Mouse (Mus musculus) embryonic stem cell, embryonic (primary cell): ENCODE measurements around the gene Clec2i.
"Not testable (repeated sequence)": the region's sequence is repeated elsewhere in the genome, so short reads cannot be mapped to it uniquely, and the experiment has no call there.

Experiments
- CTCF ChIA-PET, 4 experiments: fragments of 300-600 bp in 2 of 4; fragments of 350-600 bp in 2 of 4; sonication (Branson Sonifier 250); formaldehyde crosslinking; loops; one replicate each; lab custom pipeline; 2022; ENCODE audit warnings: inconsistent platforms in 2 of 4; lab: Charles Lee
- POLR2A ChIA-PET, 4 experiments: fragments of 300-600 bp in 2 of 4; fragments of 350-600 bp in 2 of 4; sonication (Branson Sonifier 250); formaldehyde crosslinking; loops; one replicate each; lab custom pipeline; 2022; ENCODE audit warnings: antibody characterized with exemption in 4 of 4, inconsistent platforms in 1 of 4; lab: Charles Lee

The Clec2i gene

GRCm38 (mm10) chr6:128887091-128887790 is at the start of gene Clec2i:
Gene Clec2i, plus strand, starts transcription at chr6:128887588.
- CTCF ChIA-PET, POLR2A ChIA-PET: not testable (repeated sequence)

- CTCF ChIA-PET, result interaction anchor here in 2 of 4 experiments (0.7 to 1.5 kb wide), 5 partner anchors 18 to 72 kb away, joined by 3 to 5 read pairs (median 4); no protein-coding TSS in a partner anchor
- POLR2A ChIA-PET, result interaction anchor here in 3 of 4 experiments (0.6 to 1.2 kb wide), 8 partner anchors 10 to 696 kb away, joined by 3 to 6 read pairs (median 4); no protein-coding TSS in a partner anchor
These were observed 48.8 kb upstream of the Clec2i start for GRCm38 (mm10) chr6:128838342-128839265.

- CTCF ChIA-PET, result interaction anchor here in 1 of 4 experiments (1.5 to 1.9 kb wide), 2 partner anchors 34 to 36 kb away, joined by 4 to 7 read pairs; no protein-coding TSS in a partner anchor
- POLR2A ChIA-PET, result interaction anchor here in 2 of 4 experiments (0.6 to 0.7 kb wide), 3 partner anchors 30 to 474 kb away, joined by 3 to 4 read pairs (median 4); no protein-coding TSS in a partner anchor
These were observed 48.1 kb upstream of the Clec2i start for GRCm38 (mm10) chr6:128839266-128839771.

GRCm38 (mm10) chr6:128839921-128840320 is 47.5 kb upstream of the Clec2i start:
- ChIA-PET POLR2A (interaction anchor here in 2 of 4 experiments (0.6 to 1.2 kb wide), 3 partner anchors 29 to 474 kb away, joined by 3 to 4 read pairs (median 4); no protein-coding TSS in a partner anchor), CTCF (interaction anchor here in 3 of 4 experiments (0.6 to 1.9 kb wide), 4 partner anchors 34 to 183 kb away, joined by 3 to 7 read pairs (median 4); no protein-coding TSS in a partner anchor)

- ChIA-PET POLR2A (interaction anchor here in 2 of 4 experiments (0.7 to 1.2 kb wide), 2 partner anchors 27 to 77 kb away, joined by 4 read pairs; no protein-coding TSS in a partner anchor), CTCF (interaction anchor here in 2 of 4 experiments (0.8 to 1.9 kb wide), 2 partner anchors 37 to 38 kb away, joined by 3 to 7 read pairs; no protein-coding TSS in a partner anchor)
These were observed 46.7 kb upstream of the Clec2i start for GRCm38 (mm10) chr6:128840669-128841068.

GRCm38 (mm10) chr6:128841327-128842089 is 45.9 kb upstream of the Clec2i start:
- ChIA-PET CTCF (interaction anchor here in 2 of 4 experiments (1.9 to 2.5 kb wide), 2 partner anchors 38 to 75 kb away, joined by 7 to 9 read pairs; no protein-coding TSS in a partner anchor), POLR2A (interaction anchor here in 3 of 4 experiments (0.7 to 1.6 kb wide), 4 partner anchors 10 to 692 kb away, joined by 3 to 4 read pairs (median 3); partner anchors contain the start of gene Gabarapl1 (in 1 of the 3))

- ChIA-PET CTCF (interaction anchor here in 2 of 4 experiments (0.9 to 2.5 kb wide), 6 partner anchors 37 to 413 kb away, joined by 4 to 13 read pairs (median 5); no protein-coding TSS in a partner anchor), POLR2A (interaction anchor here in 2 of 4 experiments (0.6 to 1.9 kb wide), 13 partner anchors 9 to 691 kb away, joined by 3 to 7 read pairs (median 3); partner anchors contain the start of genes Gabarapl1 (in 1 of the 2), Gm44511 (in 1 of the 2) and Klrb1b (in 1 of the 2))
These were observed 44.9 kb upstream of the Clec2i start for GRCm38 (mm10) chr6:128842356-128842944.

GRCm38 (mm10) chr6:128842945-128843478 is 44.4 kb upstream of the Clec2i start:
- CTCF ChIA-PET, result interaction anchor here in 2 of 4 experiments (0.9 to 2.5 kb wide), 6 partner anchors 37 to 412 kb away, joined by 4 to 13 read pairs (median 5); no protein-coding TSS in a partner anchor
- POLR2A ChIA-PET, result interaction anchor here in 2 of 4 experiments (0.6 to 1.9 kb wide), 13 partner anchors 9 to 690 kb away, joined by 3 to 7 read pairs (median 3); partner anchors contain the start of genes Gabarapl1 (in 1 of the 2), Gm44511 (in 1 of the 2) and Klrb1b (in 1 of the 2)

GRCm38 (mm10) chr6:128843479-128843992 is 43.9 kb upstream of the Clec2i start:
- ChIA-PET POLR2A (interaction anchor here in 2 of 4 experiments (0.8 to 1.9 kb wide), 9 partner anchors 15 to 109 kb away, joined by 3 to 7 read pairs (median 3); partner anchors contain the start of genes Gm44511 (in 1 of the 2) and Klrb1b (in 1 of the 2)), CTCF (interaction anchor here in 2 of 4 experiments (1.2 to 2.5 kb wide), 6 partner anchors 38 to 412 kb away, joined by 3 to 13 read pairs (median 5); no protein-coding TSS in a partner anchor)

- POLR2A ChIA-PET, result interaction anchor here in 1 of 4 experiments (1.3 to 1.4 kb wide), 2 partner anchors 39 to 77 kb away, joined by 3 read pairs; no protein-coding TSS in a partner anchor
- CTCF ChIA-PET, result interaction anchor here in 2 of 4 experiments (1.2 to 2.7 kb wide), 8 partner anchors 39 to 411 kb away, joined by 3 to 21 read pairs (median 9); no protein-coding TSS in a partner anchor
These were observed 43.3 kb upstream of the Clec2i start for GRCm38 (mm10) chr6:128844131-128844530.

GRCm38 (mm10) chr6:128844586-128845080 is 42.8 kb upstream of the Clec2i start:
- CTCF ChIA-PET, result interaction anchor here (0.7 to 2.7 kb wide), 28 partner anchors 10 to 411 kb away, joined by 3 to 21 read pairs (median 5); no protein-coding TSS in a partner anchor
- POLR2A ChIA-PET, result interaction anchor here in 2 of 4 experiments (0.8 to 1.4 kb wide), 7 partner anchors 9 to 393 kb away, joined by 3 to 4 read pairs (median 3); no protein-coding TSS in a partner anchor

GRCm38 (mm10) chr6:128845319-128845979 is 41.9 kb upstream of the Clec2i start:
- POLR2A ChIA-PET, result interaction anchor here in 2 of 4 experiments (0.7 to 1.4 kb wide), 11 partner anchors 8 to 1734 kb away, joined by 3 to 5 read pairs (median 3); no protein-coding TSS in a partner anchor
- CTCF ChIA-PET, result interaction anchor here (0.5 to 2.7 kb wide), 39 partner anchors 9 to 511 kb away, joined by 3 to 21 read pairs (median 5); partner anchors contain the start of gene Klrb1 (in 1 of the 4)

GRCm38 (mm10) chr6:128845998-128846542 is 41.3 kb upstream of the Clec2i start:
- POLR2A ChIA-PET, result interaction anchor here in 2 of 4 experiments (0.7 to 0.9 kb wide), 4 partner anchors 11 to 1734 kb away, joined by 3 to 5 read pairs (median 4); no protein-coding TSS in a partner anchor
- CTCF ChIA-PET, result interaction anchor here (0.5 to 2.7 kb wide), 31 partner anchors 8 to 436 kb away, joined by 3 to 21 read pairs (median 5); partner anchors contain the start of gene Klrb1 (in 1 of the 4)

GRCm38 (mm10) chr6:128847401-128847800 is 40.0 kb upstream of the Clec2i start:
- ChIA-PET POLR2A (no interaction called here), CTCF (interaction anchor here in 1 of 4 experiments (0.6 kb wide), 1 partner anchor 483 kb away, joined by 7 read pairs; no protein-coding TSS in a partner anchor)
